Mouse (Mus musculus): ENCODE measurements at regions not wholly inside any gene's neighbourhood (a gene's known extent, or its start where the extent isn't known, plus 50 kb on each side); places are given as distances from the start of the nearest gene placed in this dataset.
A peak's percentile ranks its signal among the peaks of the same experiment; 100 is the strongest.

DNA sequence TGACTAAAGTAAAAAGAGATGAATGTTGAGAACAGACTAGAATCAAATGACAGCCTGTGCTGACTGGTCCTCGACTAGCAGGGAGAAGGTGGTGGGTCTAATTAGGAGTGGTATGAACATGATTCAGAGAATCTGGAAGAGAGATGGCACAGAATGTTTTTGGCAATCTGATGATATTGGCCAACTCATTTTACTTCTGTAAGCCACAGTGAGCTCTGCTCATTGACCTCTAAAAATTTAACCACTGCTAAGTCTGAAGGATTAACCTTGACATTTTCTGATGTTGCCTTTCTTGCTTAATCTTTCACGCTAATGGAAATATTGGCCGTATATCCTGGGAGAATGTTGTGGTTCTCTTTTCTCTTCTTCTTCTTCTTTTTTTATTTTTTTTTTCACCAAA lies 1041.6 kb upstream of the Got2 start:
- DNase-seq: no peak

DNA sequence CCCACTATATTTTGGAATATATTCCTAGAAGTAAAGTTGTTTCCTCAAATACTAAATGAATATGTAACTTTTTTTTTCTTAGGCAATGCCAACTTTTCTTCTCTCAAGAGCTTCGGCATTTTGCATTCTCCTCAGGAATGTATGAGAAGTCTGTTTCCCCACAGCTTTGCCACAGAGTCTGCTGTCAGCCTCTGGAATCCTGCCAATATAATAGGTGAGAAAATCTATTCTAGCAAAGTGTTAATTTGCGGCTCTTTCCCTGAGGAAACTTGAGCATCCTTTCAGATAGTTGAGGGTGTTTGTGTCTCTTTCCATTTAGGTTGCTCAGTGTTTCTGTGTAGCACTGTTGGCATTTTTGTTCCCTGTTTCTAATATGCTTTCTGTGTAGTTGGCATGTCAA lies 992.6 kb upstream of the Got2 start:
- DNase-seq: no peak

DNA sequence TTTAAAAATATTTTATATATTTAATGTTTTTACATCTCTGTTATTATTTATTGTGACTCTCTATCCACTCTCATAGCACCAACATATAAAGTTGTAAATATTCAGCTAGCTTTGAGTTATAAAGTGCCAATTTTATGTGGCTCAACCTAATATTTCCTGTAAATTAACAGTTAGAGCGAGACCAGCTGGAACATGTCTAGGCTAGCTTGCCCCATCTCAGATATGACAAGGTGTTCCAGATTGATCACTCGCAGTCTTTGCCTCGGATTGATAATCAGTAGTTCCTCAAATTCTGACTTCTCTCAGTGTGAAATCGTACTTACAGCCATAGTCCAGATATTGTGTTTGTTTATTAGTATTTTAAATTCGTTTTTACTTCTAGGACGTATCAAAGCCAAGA lies 990.4 kb upstream of the Got2 start:
- no peak for DNase-seq

DNA sequence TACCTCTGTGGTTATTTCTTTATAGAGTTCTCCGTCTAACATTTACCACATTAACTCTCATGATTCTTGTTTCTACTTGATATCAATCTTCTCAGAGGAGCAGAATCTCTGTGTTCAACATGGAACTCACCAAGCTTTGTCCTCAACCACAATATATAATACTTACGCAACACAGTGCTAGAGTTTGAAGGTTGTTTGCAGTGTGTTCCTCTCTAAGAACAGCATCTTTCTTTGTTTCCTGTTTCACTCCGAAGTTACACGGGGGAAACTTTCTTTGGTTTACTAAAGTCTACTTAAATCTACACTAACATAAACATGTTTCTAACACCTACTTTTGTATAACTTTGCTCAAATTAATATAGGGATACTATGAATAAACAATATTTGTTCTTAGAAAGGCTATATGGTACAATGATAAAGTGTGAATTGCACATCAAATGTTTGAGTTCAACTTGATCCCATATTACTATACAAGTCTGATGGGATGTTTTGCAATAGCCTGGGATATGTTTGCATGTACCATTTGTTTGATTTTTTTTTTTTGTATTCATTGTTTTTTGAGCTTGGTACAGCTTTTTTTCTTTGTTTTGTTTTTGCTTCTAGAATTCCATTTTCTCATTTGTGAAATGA lies 985.2 kb upstream of the Got2 start:
- DNase-seq: no peak

DNA sequence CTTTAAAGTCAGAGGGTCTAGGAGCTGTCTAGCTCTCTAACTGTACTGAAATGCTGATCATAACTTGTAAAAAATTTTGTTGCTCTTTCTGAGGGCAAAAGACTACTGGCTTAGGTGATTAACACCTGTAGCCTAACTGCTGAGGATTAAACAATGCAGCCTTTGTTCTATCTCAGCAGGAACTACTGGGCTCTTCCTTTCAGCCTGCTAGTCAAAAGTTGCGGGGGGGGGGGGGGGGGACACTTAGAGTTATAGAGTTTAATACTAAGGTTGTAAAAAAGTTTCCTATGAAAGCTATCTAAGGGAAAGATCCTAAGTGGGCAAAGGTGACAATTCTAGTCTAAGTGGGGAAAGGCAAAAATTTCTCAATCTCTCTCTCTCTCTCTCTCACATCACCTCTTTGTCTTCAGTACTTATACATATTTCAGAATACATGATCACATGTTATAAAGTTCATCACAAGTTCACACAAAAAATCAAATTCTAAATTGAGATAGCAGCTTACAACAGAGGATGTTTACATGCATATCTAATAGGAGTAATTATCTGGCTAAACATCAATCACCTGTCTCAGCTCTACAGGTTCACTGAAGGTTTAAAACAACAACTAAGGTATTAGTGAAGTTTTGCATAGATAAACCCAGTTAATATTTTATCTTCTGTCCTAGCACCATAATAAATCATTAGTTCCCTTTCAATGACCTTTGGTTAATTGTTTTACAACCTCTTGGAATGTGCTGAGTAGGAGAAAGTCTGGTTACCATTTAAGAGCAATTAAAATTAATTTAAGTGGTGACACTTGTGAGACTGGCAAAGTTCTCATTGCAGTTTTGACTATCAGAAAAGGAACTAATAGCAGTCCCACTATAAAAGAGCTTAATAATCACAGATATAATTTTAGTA lies 980.1 kb upstream of the Got2 start:
- DNase-seq: peak; percentile 69

DNA sequence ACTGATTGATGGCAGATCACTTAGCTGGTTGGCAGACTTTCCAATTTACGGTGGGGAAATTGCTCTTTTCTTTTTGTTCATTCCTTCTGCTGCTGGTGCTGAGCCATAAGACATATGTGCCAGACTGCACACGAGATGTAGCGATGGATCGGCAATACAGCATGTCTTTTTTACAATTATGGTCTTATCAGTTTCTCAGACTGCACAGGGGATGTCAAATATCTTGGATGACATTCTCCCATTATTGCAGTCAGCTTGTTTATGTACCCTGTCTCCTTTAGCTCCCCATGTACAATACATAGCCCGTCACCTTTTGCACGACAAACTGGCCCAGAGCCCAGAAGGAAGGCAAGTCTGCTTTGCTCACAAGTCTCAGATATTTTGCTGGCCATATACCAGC lies 976.3 kb upstream of the Got2 start:
- no peak for DNase-seq

DNA sequence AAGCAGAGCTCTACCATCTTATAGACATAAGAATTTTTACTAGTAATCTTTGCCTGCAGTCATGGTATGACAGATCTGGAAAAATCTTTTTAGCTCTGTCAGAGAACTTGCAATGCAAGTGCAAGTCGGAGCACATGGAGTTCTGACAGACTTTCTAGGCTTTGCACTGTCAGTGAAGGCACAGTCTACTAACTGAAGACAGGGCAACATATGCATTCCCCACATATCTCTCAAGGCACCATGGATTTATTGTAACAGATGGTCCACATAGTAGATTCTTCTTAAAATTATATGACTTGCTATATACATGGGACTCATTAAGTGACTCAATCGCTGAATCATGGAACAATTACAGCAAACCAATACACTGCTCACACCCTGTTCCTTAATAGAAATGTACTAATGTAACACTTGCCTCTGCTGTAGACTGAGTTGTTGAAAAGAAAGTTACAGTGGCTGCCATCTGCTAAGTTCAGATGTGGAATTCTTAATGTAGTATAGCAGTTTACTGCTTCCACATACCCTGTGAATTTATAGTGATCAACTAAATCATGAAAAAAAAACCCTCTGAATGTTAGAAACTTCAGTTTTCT lies 972.6 kb upstream of the Got2 start:
- DNase-seq: no peak

DNA sequence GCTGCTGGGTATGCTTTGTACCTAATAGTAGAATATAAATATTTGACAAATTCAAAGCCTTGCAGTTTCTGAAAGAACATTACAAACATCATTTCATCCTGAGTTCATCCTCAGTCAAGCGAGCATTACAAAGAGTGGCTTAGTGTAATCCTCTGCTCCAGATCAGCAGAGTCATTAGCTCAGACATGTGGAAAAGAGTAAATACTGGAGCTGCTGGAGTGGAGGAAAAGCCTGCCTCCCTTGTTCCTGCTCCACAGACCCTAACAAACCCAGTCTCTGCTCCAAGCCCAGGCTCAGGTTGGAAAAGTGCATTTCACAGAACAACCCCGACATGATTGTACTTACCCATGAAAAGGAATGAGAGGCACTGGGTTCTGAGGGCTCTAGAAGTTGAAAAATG lies 955.2 kb upstream of the Got2 start:
- no peak for DNase-seq

DNA sequence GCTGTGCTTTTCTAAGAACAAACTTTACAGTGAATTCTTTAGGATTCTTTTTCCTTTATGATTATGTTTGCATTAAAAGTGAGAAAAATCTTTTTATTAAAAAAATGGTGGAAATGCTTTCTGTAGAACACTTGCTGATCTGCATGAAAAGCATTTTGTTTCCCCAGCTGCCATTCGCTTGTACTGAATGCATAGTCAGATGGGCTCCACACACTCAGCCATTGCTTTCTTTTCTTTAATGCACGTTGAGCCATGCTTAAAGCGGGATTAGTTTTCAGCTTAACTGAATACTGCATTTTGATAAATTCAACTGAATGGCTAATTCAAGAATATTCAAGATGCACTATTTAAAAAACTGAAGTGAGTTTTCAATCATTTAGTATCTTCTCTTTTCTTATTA lies 947.2 kb upstream of the Got2 start:
- no peak for DNase-seq

DNA sequence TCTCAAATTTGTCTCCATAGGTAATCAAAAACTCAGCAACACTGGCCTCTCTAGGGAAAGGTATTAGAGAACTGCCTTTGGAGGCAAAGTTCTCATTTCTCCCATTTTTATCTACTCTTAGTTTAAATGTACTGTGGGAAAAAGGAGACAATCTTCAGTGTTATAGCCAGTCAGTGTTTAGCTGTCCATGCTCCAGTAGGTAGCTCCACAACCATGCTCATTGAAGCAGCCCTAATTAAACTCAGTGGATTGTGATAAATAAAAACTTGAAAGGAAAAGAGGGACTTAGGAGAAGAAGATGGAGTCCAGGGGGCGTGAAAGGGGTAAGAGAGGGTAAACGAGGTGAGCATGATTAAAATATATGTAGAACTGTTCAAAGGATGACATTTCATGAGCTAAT lies 946.3 kb upstream of the Got2 start:
- DNase-seq: no peak

DNA sequence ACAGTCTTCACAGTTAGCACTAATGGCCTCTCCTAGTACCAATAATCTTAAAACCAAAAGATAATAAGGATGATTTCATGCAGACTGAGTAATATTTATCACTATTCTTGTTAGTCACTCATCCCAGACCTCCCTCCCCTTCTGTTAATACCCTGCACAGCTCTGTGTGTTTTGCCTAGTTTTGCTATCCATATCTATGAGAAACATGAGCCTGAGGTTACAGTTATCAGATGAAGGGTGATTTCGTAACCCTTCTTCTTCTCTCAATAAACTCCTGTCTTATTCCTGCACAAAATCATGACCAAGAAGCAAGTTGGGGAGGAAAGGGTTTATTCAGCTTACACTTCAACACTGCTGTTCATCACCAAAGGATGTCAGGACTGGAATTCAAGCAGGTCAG lies 940.9 kb upstream of the Got2 start:
- no peak for DNase-seq

DNA sequence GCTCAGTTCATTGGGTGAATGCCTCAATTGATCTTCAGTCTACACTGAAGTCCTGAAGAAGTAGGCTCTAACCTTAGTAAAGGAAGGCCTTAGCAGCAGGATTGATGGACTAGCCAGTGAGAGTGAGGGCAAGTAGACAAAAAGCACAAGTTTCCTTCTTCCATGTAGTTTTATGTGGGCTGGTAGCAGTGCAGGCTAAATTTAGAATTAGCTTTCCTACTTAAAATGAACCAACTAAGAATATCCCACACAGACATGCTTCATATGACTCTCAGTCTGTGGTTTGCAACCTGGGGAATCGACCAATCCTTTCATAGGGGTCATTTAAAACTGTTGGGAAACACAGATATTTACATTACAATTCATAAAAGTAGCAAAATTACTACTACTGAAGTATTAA lies 922.2 kb upstream of the Got2 start:
- DNase-seq: no peak

Data from kidney, adult 9 months (tissue).